Mouse (Mus musculus) E14TG2a.4 (cell line): ENCODE measurements at regions not wholly inside any gene's neighbourhood (a gene's known extent, or its start where the extent isn't known, plus 50 kb on each side); places are given as distances from the start of the nearest gene placed in this dataset.

Experiments
- CTCF ChIP-seq: conservative IDR thresholded peaks from 2 replicates; pipeline ENCODE4 v1.5.1; 2014; ENCODE audit warnings: low read length
- NANOG ChIP-seq: IDR thresholded peaks from 2 replicates; pipeline ENCODE4 v1.6.1; 2014; ENCODE audit warnings: borderline replicate concordance, low read length, mixed read lengths
- POU5F1 ChIP-seq: IDR thresholded peaks from 2 replicates; pipeline ENCODE4 v1.6.1; 2014; ENCODE audit warnings: low read length, borderline replicate concordance

- TF ChIP-seq CTCF (no peak), NANOG (no peak), POU5F1 (no peak)
Observed at GRCm38 (mm10) chr2:63701861-63702260, 396.0 kb downstream of the Fign start.
